Mouse (Mus musculus): ENCODE measurements around the gene Ogt. TPM values are rescaled to one million over a fixed set of nuclear protein-coding genes. Genes with fewer than 3 reads are reported as not detected.

The Ogt gene
- 180 TPM for polyA plus RNA-seq (2017; shearing (Covaris generic))

GRCm38 (mm10) chrX:101639741-101640166 is at the start of gene Ogt:
Gene Ogt, plus strand, starts transcription at chrX:101640060.

GRCm38 (mm10) chrX:101733828-101734319 is 94.0 kb downstream of the Ogt start, which contains the start of gene Cxcr3:
Gene Cxcr3, minus strand, starts transcription at chrX:101734269.

Other genes starting within 250 kb of the Ogt start
- 9.5 TPM for gene Zmym3, start 219.2 kb upstream of the Ogt start, polyA plus RNA-seq (2017; shearing (Covaris generic))
- 251 TPM for gene Nono, start 210.7 kb upstream of the Ogt start, polyA plus RNA-seq (2017; shearing (Covaris generic))
- not detected for gene Itgb1bp2, start 191.0 kb upstream of the Ogt start, polyA plus RNA-seq (2017; shearing (Covaris generic))
- 25.9 TPM for gene Taf1, start 107.3 kb upstream of the Ogt start, polyA plus RNA-seq (2017; shearing (Covaris generic))
- 0.46 TPM for gene Cxcr3, start 94.2 kb downstream of the Ogt start, polyA plus RNA-seq (2017; shearing (Covaris generic))
- 0.37 TPM for gene Gm4779, start 154.4 kb downstream of the Ogt start, polyA plus RNA-seq (2017; shearing (Covaris generic))
- not detected for gene 8030474K03Rik, start 154.6 kb downstream of the Ogt start, polyA plus RNA-seq (2017; shearing (Covaris generic))
- 0.21 TPM for gene Nhsl2, start 209.3 kb downstream of the Ogt start, polyA plus RNA-seq (2017; shearing (Covaris generic))